Mouse (Mus musculus) c-Kit-positive CD71-negative TER-119-negative erythroid progenitor cells, embryonic 14.5 days (primary cell): ENCODE results near the gene Chrna7.

ENCODE experiments used
- DNase-seq: peaks from one replicate; pipeline ENCODE4 v3.0.0-alpha.2; 2013; ENCODE audit warnings: low read depth

Gene Chrna7

DNA sequence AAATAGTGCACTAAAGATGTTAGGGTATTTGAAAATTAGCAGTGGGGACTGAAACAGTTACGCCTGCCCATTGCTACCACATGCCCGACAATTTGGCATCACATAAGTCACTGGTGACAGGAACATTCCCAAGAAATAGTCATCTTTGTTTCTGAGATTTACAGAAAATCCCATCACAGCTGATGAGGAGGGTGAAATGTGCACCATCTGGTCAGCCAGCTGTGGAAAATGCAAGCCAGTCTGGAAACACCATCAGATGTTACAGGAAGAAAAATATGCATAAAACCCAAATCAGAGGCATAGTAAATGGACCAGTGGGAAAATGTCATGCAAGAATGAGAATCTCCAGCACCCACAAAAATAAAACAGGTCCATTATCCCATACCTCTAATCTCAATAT lies 151.4 kb downstream of the Chrna7 start:
- no peak for DNase-seq
